Mouse (Mus musculus): ENCODE data around the gene Tmsb15b1.

- TF ChIP-seq CTCF (conservative IDR thresholded peaks at IDR 0.05; ENCODE audit: low read length) (no peak), POU5F1 (IDR thresholded peaks at IDR 0.05; ENCODE audit: borderline replicate concordance, low read length) (no peak)
Measured at GRCm38 (mm10) chrX:136996256-136996655, 19.6 kb upstream of the Tmsb15b1 start.

Measured in E14TG2a.4 (cell line).